ENCODE assay signal across 8 mouse cellular contexts in the genomic region with DNA sequence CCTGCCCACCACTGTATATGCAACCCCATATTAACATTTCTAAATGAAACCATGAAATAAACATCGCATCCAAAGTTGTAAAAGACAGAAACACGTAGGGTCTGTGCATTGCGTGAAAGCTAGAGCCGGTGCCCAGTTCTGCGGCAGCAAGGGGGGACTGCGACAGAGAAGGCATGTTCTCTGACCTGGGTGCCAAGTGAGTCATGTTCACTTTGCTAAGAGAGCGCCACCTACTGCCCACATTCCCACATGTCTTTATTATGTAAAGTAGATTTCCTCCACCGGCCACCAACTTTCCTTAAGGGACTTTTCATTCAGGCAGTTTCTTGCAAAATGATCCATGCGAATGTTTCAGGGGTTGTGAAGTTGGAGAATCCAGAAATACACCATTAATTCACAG. TPM values are rescaled to one million over a fixed set of nuclear protein-coding genes. Genes with fewer than 3 reads are reported as not detected.
DNase-seq lines count a peak whose midpoint lies in the region; ATAC-seq and TF ChIP-seq lines count a peak whose summit lies in the region.

No protein-coding gene starts in this region.

- H3K9ac ChIP-seq in hindbrain, embryonic 14.5 days = no peak overlapping the region

- ATAC-seq in hindbrain, embryonic 14.5 days (ENCODE audit: low FRiP score) = no peak
- no peak; the same call in 1 of the 2 replicates for ATAC-seq in erythroblast, adult 5-6 weeks (replicated peaks; ENCODE audit: low FRiP score, poor library complexity, severe bottlenecking)

- no peaks in the 10 kb centered on the region for H3K27me3 ChIP-seq in hindbrain, embryonic 14.5 days (ENCODE audit: control insufficient read depth, insufficient read depth, low read length)
- H3K27me3 ChIP-seq in spleen, adult 2 months (ENCODE audit: control insufficient read depth, insufficient read depth, low read length) = no peaks in the 10 kb centered on the region

- WGBS in hindbrain, embryonic 14.5 days = 8% methylated on average over 9 of the region's 9 CpGs
- 7% methylated on average over 9 of the region's 9 CpGs for WGBS in spleen, adult 2 months

- H3K27ac ChIP-seq in hindbrain, embryonic 14.5 days = no peak overlapping the region
- no peak overlapping the region for H3K27ac ChIP-seq in spleen, adult 2 months (ENCODE audit: insufficient read depth, low read length)

- DNase-seq in WW6 (ENCODE audit: low read depth, low spot score) = peak; percentile 24
- DNase-seq in cerebellum, adult 8-10 months = peak; percentile 46
- peak; percentile 56 to 86 for DNase-seq in frontal cortex, adult 2 months (ENCODE audit: extremely low spot score in 1 of 2, low spot score in 1 of 2)
- peak; percentile 82 for DNase-seq in hindbrain, embryonic 14.5 days (ENCODE audit: low spot score)
- peak; percentile 42 for DNase-seq in left cerebral cortex, adult 11 months (ENCODE audit: low spot score)
- DNase-seq in mesoderm, embryonic 11.5 days (ENCODE audit: low read depth, low spot score) = peak; percentile 79
- peak in 1 of 2 experiments; percentile 41 for DNase-seq in spleen, adult 2 months (ENCODE audit: low read depth in 1 of 2, low spot score in 2 of 2)

- no peaks in the 10 kb centered on the region for H3K36me3 ChIP-seq in hindbrain, embryonic 14.5 days (replicated peaks; ENCODE audit: control insufficient read depth, insufficient read depth)
- H3K36me3 ChIP-seq in spleen, adult 2 months (ENCODE audit: control insufficient read depth, insufficient read depth, low read length) = no peaks in the 10 kb centered on the region

- no peak for TF ChIP-seq POLR2A in spleen, adult 2 months (IDR thresholded peaks at IDR 0.05; ENCODE audit: low read depth, low read length)

- 0 out of 2 replicates have a peak, but pooled peaks cover 3% of the 10 kb centered on the region for H3K4me1 ChIP-seq in hindbrain, embryonic 14.5 days (replicated peaks; ENCODE audit: control insufficient read depth, insufficient read depth, low read length)
- H3K4me1 ChIP-seq in spleen, adult 2 months (ENCODE audit: control insufficient read depth, insufficient read depth, insufficient read length) = no peaks in the 10 kb centered on the region

- no peak overlapping the region for H3K4me2 ChIP-seq in hindbrain, embryonic 14.5 days (replicated peaks)

- no peaks in the 10 kb centered on the region for H3K9me3 ChIP-seq in hindbrain, embryonic 14.5 days (ENCODE audit: control insufficient read depth, low read length)

- peak; percentile 24; the same call in 1 of the 2 replicates for TF ChIP-seq CTCF in spleen, adult 2 months (IDR thresholded peaks at IDR 0.05; ENCODE audit: extremely low read depth, insufficient read depth, insufficient read length, insufficient replicate concordance)

- H3K4me3 ChIP-seq in hindbrain, embryonic 14.5 days (replicated peaks; ENCODE audit: low read length) = no peak overlapping the region
- no peak overlapping the region for H3K4me3 ChIP-seq in spleen, adult 2 months (ENCODE audit: extremely low read depth, insufficient read depth, insufficient read length)

RNA-seq across cellular contexts. Expression of a gene that starts 44.0 kb away (rescaled TPM):
- polyA plus RNA-seq in frontal cortex, adult 2 months (2012; rRNA removed) = 0.06 and 0.08 TPM in 2 replicates
- 0.09 and 0.12 TPM in 2 replicates for polyA plus RNA-seq in hindbrain, embryonic 14.5 days (2014; fragmentation: Nextera tagmentation; extraction: Ambion mirVana)
- 0.05 TPM in 1 of 2 replicates, not detected in the other for polyA plus RNA-seq in spleen, adult 2 months (2012; rRNA removed)
- not detected in 2 replicates for total RNA-seq in erythroblast, adult 5-6 weeks (2015; ENCODE audit: low replicate concordance)
- not detected in 2 replicates for total RNA-seq in erythroblast, adult 5-6 weeks (2017; ENCODE audit: low replicate concordance)
